Mouse (Mus musculus) MEL (cell line): Measurements from ENCODE around the gene Rab1a. TPM values are rescaled to one million over a fixed set of nuclear protein-coding genes. Genes with fewer than 3 reads are reported as not detected.

Experiments used
- DNase-seq: peaks from one replicate; pipeline ENCODE4 v3.0.0; 2011; ENCODE audit warnings: low read depth, low spot score
- H3K27ac ChIP-seq: 2 replicates; pipeline ENCODE4 v1.5.1; 2012; ENCODE audit warnings: low read depth, mild to moderate bottlenecking, control low read depth, low read length, moderate library complexity; ENCODE audit not compliant: control insufficient read depth
- H3K27me3 ChIP-seq, 2 experiments: fragments of 150-350 bp in 1 of 2; sonication (generic) in 1 of 2; 2 replicates each; pipeline ENCODE4 v1.6.1; 2012; ENCODE audit warnings: low read length in 2 of 2, mild to moderate bottlenecking in 2 of 2, improper control_type of control experiment in 1 of 2, moderate library complexity in 1 of 2; ENCODE audit not compliant: insufficient read depth in 2 of 2, control insufficient read depth in 1 of 2
- H3K36me3 ChIP-seq, 2 experiments: 2 replicates each; pipeline ENCODE4 v1.6.1; 2012 to 2014; ENCODE audit warnings: low read length in 2 of 2, improper control_type of control experiment in 1 of 2, inconsistent platforms in 1 of 2, mild to moderate bottlenecking in 1 of 2; ENCODE audit not compliant: insufficient read depth in 2 of 2, control insufficient read depth in 1 of 2
- H3K4me1 ChIP-seq, 2 experiments: fragments of 150-350 bp in 1 of 2; sonication (generic) in 1 of 2; 2 replicates each; pipeline ENCODE4 v1.6.1; 2012; ENCODE audit warnings: low read length in 2 of 2, improper control_type of control experiment in 1 of 2, mild to moderate bottlenecking in 1 of 2; ENCODE audit not compliant: insufficient read depth in 2 of 2, control insufficient read depth in 1 of 2
- H3K4me3 ChIP-seq, 2 experiments: fragments of 150-350 bp in 1 of 2; sonication (generic) in 1 of 2; 2 replicates each; pipeline ENCODE4 v1.5.1; 2012; ENCODE audit warnings: low read depth in 2 of 2, low read length in 2 of 2, mild to moderate bottlenecking in 2 of 2, moderate library complexity in 2 of 2, control low read depth in 1 of 2, improper control_type of control experiment in 1 of 2; ENCODE audit not compliant: control insufficient read depth in 1 of 2, insufficient read depth in 1 of 2
- H3K79me2 ChIP-seq: 2 replicates; pipeline ENCODE4 v1.6.1; 2012; ENCODE audit warnings: mild to moderate bottlenecking, low read length, moderate library complexity; ENCODE audit not compliant: control insufficient read depth, poor library complexity, insufficient read depth
- H3K9ac ChIP-seq: 2 replicates; pipeline ENCODE4 v1.6.1; 2012; ENCODE audit warnings: low read depth, mild to moderate bottlenecking, control low read depth, low read length, moderate library complexity; ENCODE audit not compliant: control insufficient read depth, poor library complexity, severe bottlenecking
- H3K9me3 ChIP-seq: fragments of 150-350 bp; sonication (generic); replicated peaks from 2 replicates; pipeline ENCODE4 v1.6.1; 2012; ENCODE audit warnings: mild to moderate bottlenecking, low read length, improper control_type of control experiment, moderate library complexity; ENCODE audit not compliant: insufficient read depth
- BHLHE40 ChIP-seq: IDR thresholded peaks from 2 replicates; pipeline ENCODE4 v1.6.1; 2012; ENCODE audit warnings: low read depth, mild to moderate bottlenecking, inconsistent platforms, low read length, improper control_type of control experiment, borderline replicate concordance
- CHD2 ChIP-seq: IDR thresholded peaks from 2 replicates; pipeline ENCODE4 v1.6.1; 2011; ENCODE audit warnings: low read length, improper control_type of control experiment
- EP300 ChIP-seq, 2 experiments: IDR thresholded peaks; 2 replicates each; pipeline ENCODE4 v1.6.1; 2011; ENCODE audit warnings: improper control_type of control experiment in 2 of 2, low read length in 2 of 2, low read depth in 1 of 2, mild to moderate bottlenecking in 1 of 2
- ETS1 ChIP-seq: IDR thresholded peaks from 2 replicates; pipeline ENCODE4 v1.6.1; 2012; ENCODE audit warnings: low read depth, mild to moderate bottlenecking, inconsistent platforms, low read length, improper control_type of control experiment, moderate library complexity
- GATA1 ChIP-seq: IDR thresholded peaks from 2 replicates; pipeline ENCODE4 v1.6.1; 2011; ENCODE audit warnings: low read depth, low read length, improper control_type of control experiment
- HCFC1 ChIP-seq: IDR thresholded peaks from 2 replicates; pipeline ENCODE4 v1.6.1; 2012; ENCODE audit warnings: low read depth, mild to moderate bottlenecking, inconsistent platforms, low read length, improper control_type of control experiment, moderate library complexity
- MAX ChIP-seq: IDR thresholded peaks from 2 replicates; pipeline ENCODE4 v1.6.1; 2011; ENCODE audit warnings: low read length, improper control_type of control experiment
- MAZ ChIP-seq: IDR thresholded peaks from 2 replicates; pipeline ENCODE4 v1.6.1; 2012; ENCODE audit warnings: low read depth, mild to moderate bottlenecking, inconsistent platforms, low read length, improper control_type of control experiment
- MXI1 ChIP-seq: IDR thresholded peaks from 2 replicates; pipeline ENCODE4 v1.6.1; 2011; ENCODE audit warnings: mild to moderate bottlenecking, low read depth, low read length, improper control_type of control experiment
- MYC ChIP-seq: IDR thresholded peaks from 2 replicates; pipeline ENCODE4 v1.6.1; 2011; ENCODE audit warnings: low read depth, mild to moderate bottlenecking, low read length, improper control_type of control experiment, moderate library complexity
- NELFE ChIP-seq: IDR thresholded peaks from 2 replicates; pipeline ENCODE4 v1.6.1; 2011; ENCODE audit warnings: low read depth, low read length, improper control_type of control experiment
- NRF1 ChIP-seq: IDR thresholded peaks from 2 replicates; pipeline ENCODE4 v1.6.1; 2014; ENCODE audit warnings: low read depth, mild to moderate bottlenecking, inconsistent platforms, low read length, improper control_type of control experiment, moderate library complexity; ENCODE audit not compliant: poor library complexity, insufficient read depth, severe bottlenecking
- POLR2A ChIP-seq, 2 experiments: IDR thresholded peaks; 2 replicates each; pipeline ENCODE4 v1.6.1; 2011 to 2012; ENCODE audit warnings: low read length in 2 of 2, mild to moderate bottlenecking in 2 of 2, control low read depth in 1 of 2, improper control_type of control experiment in 1 of 2, low read depth in 1 of 2, moderate library complexity in 1 of 2; ENCODE audit not compliant: control insufficient read depth in 1 of 2, insufficient read depth in 1 of 2, poor library complexity in 1 of 2
- POLR2AphosphoS2 ChIP-seq: IDR thresholded peaks from 2 replicates; pipeline ENCODE4 v1.6.1; 2011; ENCODE audit warnings: low read length, improper control_type of control experiment
- POLR2AphosphoS5 ChIP-seq: IDR thresholded peaks from 2 replicates; pipeline ENCODE4 v1.6.1; 2012; ENCODE audit warnings: low read depth, borderline replicate concordance, mild to moderate bottlenecking, inconsistent platforms, low read length, moderate library complexity, mixed read lengths
- RCOR1 ChIP-seq: IDR thresholded peaks from 2 replicates; pipeline ENCODE4 v1.6.1; 2012; ENCODE audit warnings: low read depth, mild to moderate bottlenecking, inconsistent platforms, low read length, improper control_type of control experiment
- SIN3A ChIP-seq: IDR thresholded peaks from 2 replicates; pipeline ENCODE4 v1.6.1; 2012; ENCODE audit warnings: low read length, improper control_type of control experiment, inconsistent platforms
- SMC3 ChIP-seq: IDR thresholded peaks from 2 replicates; pipeline ENCODE4 v1.6.1; 2011; ENCODE audit warnings: low read depth, low read length, improper control_type of control experiment
- TBP ChIP-seq: IDR thresholded peaks from 2 replicates; pipeline ENCODE4 v1.8.0; 2011; ENCODE audit warnings: low read depth, low read length, improper control_type of control experiment
- ZMIZ1 ChIP-seq: IDR thresholded peaks from 2 replicates; pipeline ENCODE4 v1.6.1; 2012; ENCODE audit warnings: low read depth, mild to moderate bottlenecking, inconsistent platforms, low read length, improper control_type of control experiment, moderate library complexity
- ZNF384 ChIP-seq: IDR thresholded peaks from 2 replicates; pipeline ENCODE4 v1.6.1; 2012; ENCODE audit warnings: low read depth, mild to moderate bottlenecking, inconsistent platforms, low read length, improper control_type of control experiment
- polyA plus RNA-seq, 2 experiments: library from polyadenylated mRNA; stranded (reverse) in 1 of 2; unstranded in 1 of 2; fragments of >175 nt in 1 of 2; fragments of >200 nt in 1 of 2; gene quantifications; 2 replicates each; pipeline versions ENCODE4 v1.2.1 to v1.2.4; 2012; ENCODE audit warnings: low replicate concordance in 2 of 2, low read depth in 1 of 2; ENCODE audit not compliant: insufficient read length in 2 of 2, insufficient read depth in 1 of 2, missing spikeins in 1 of 2
- total RNA-seq: library from RNA; depleted of rRNA; stranded (reverse); fragments of 300-350 nt; gene quantifications from 2 replicates; pipeline ENCODE4 v1.2.3, GENCODE M21; 2012

Gene Rab1a
- total and polyA plus RNA-seq, 3 experiments = 79.5 to 336 (median 139) TPM

DNA sequence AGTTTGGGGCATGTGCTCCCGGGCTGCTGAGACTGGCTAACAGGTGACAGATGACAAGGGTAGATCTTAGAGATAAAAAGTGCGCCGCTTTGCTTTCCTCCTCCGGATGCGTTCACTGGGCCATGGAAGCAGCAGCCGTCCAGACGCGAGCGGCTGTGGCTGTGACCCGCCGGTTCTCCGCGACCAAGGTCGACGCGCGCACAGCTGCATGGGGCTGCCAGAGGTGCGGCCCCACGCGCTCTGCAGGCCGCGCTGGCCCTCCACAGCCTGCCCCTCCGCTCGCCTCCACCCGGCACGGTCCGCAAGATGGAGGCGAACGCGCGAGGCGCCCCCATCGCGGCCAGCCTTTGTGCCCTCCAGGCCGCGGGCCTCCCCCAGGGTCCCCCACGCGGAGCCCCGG, 47.6 kb downstream of the Rab1a start:
- peak; percentile 67 for DNase-seq
- H3K79me2 ChIP-seq = peaks cover 23% of the 10 kb centered on the region
- H3K36me3 ChIP-seq = peaks cover 0 to 22% of the 10 kb centered on the region in 2 experiments; a peak in 2 of 4 replicates
- H3K27me3 ChIP-seq = no peaks in the 10 kb centered on the region
- no peaks in the 10 kb centered on the region for H3K9me3 ChIP-seq
- peak overlapping the region; percentile 75 to 83 for H3K4me3 ChIP-seq
- peak overlapping the region; percentile 89 for H3K9ac ChIP-seq
- H3K4me1 ChIP-seq = peaks cover 12 to 33% of the 10 kb centered on the region in 2 experiments
- no peak for TF ChIP-seq ZMIZ1
- TF ChIP-seq ETS1 = 0 out of 2 replicates have a peak, but pooled peaks have one; percentile 25
- TF ChIP-seq GATA1 = peak; percentile 32; the same call in 1 of the 2 replicates
- TF ChIP-seq RCOR1 = no peak
- no peak for TF ChIP-seq HCFC1
- TF ChIP-seq, all 39 proteins: peak for 2
- H3K27ac ChIP-seq = peak overlapping the region; percentile 51

GRCm38 (mm10) chr11:20249296-20250110, 48.3 kb downstream of the Rab1a start, which contains the start of gene Cep68:
Cep68 (minus strand) TSS chr11:20249429.
- H3K27me3 ChIP-seq = no peaks in the 10 kb centered on the region; a peak in 1 of 4 replicates
- H3K4me3 ChIP-seq = peak within 1 kb of the TSS; percentile 83 to 89
- peaks cover 8 to 28% of the 10 kb centered on the region in 2 experiments for H3K4me1 ChIP-seq
- peak; percentile 88 for TF ChIP-seq MXI1
- 0 out of 2 replicates have a peak, but pooled peaks have one; percentile 24 for TF ChIP-seq POLR2AphosphoS5
- TF ChIP-seq SIN3A = peak; percentile 78
- TF ChIP-seq MAZ = peak; percentile 84; the same call in 1 of the 2 replicates
- TF ChIP-seq HCFC1 = peak; percentile 72
- TF ChIP-seq TBP = peak; percentile 55
- TF ChIP-seq MAX = peak; percentile 80
- TF ChIP-seq SMC3 = no peak
- no peak for TF ChIP-seq EP300 (IDR thresholded peaks at IDR 0.05; ENCODE audit: low read depth in 1 of 2, low read length in 2 of 2)
- peak; percentile 82 to 88 for TF ChIP-seq POLR2A (IDR thresholded peaks at IDR 0.05; ENCODE audit: control insufficient read depth in 1 of 2, insufficient read depth in 1 of 2, low read depth in 1 of 2, low read length in 2 of 2, poor library complexity in 1 of 2)
- no peak for TF ChIP-seq BHLHE40
- TF ChIP-seq ZNF384 = no peak
- TF ChIP-seq NRF1 = peak; percentile 34; the same call in 1 of the 2 replicates
- TF ChIP-seq ZMIZ1 = 0 out of 2 replicates have a peak, but pooled peaks have one; percentile 39
- peak; percentile 84 for TF ChIP-seq MYC
- peak; percentile 85 for TF ChIP-seq NELFE
- TF ChIP-seq POLR2AphosphoS2 = peak; percentile 76
- TF ChIP-seq CHD2 = peak; percentile 82
- TF ChIP-seq, all 39 proteins: peak for 14
- peaks cover 23% of the 10 kb centered on the region for H3K79me2 ChIP-seq
- peak within 1 kb of the TSS; percentile 89 for H3K9ac ChIP-seq
- peak; percentile 98 for DNase-seq
- H3K27ac ChIP-seq = peak within 1 kb of the TSS; percentile 51
- no peaks in the 10 kb centered on the region for H3K9me3 ChIP-seq
- H3K36me3 ChIP-seq = peaks cover 0 to 16% of the 10 kb centered on the region in 2 experiments; a peak in 2 of 4 replicates
